Mouse (Mus musculus) layer of hippocampus, postnatal 36 days (tissue): ENCODE results near the gene Fgb. TPM values are rescaled to one million over a fixed set of nuclear protein-coding genes. Genes with fewer than 3 reads are reported as not detected.

Experiments used
- DNase-seq, 2 experiments: peaks; one replicate each; pipeline ENCODE4 v3.0.0; 2022
- total RNA-seq, 2 experiments: library from RNA; stranded (reverse); gene quantifications; 2 replicates each; pipeline ENCODE4 v1.2.3; 2021

Fgb gene
- total RNA-seq, 2 experiments from 2014 or later = not detected

GRCm38 (mm10) chr3:83027546-83028251 lies 22.0 kb downstream of the Fgb start:
- peak in 1 of 2 experiments; percentile 7 for DNase-seq

DNA sequence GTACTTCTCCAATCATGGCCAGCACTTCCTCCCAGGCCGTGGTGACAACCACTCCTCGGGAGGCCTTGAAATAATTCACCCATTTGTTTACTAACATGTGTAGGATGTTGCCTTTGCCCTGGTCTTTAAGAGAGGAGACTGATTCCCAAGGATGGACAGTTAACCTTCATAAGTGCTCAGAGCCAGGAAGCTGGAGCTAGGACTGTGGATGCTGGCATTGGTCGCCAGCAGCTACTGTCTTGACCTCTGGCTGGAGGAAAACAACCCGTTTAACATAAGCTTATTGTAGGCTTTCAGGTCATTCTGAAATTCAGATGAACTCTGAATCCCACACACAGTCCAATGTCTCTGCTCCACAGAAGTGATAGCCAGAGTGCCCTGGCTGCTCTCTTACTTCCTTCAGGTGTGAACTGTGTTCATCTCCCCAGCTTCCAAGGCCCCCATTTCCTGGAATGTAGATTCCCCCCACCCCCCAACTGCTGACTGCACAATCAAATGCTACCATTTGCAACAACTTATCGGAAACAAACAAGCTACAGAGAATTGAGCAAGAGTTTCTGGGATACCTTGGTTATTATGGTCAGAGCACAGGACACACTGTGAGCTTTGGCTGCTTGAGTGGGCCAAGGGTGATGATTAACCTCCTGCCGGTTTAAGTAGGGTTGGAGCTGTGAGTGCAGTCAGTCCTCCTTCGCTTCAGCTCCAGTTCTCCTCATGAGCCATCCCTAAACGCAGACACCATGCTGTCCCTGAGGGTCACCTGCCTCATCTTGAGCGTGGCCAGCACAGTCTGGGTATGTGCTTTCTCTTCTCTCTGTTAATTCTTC lies 24.0 kb downstream of the Fgb start, which contains the start of gene Fga:
Gene Fga (plus strand): TSS at position 602 of the 827 bp plus-strand sequence.
- no peak for DNase-seq

DNA sequence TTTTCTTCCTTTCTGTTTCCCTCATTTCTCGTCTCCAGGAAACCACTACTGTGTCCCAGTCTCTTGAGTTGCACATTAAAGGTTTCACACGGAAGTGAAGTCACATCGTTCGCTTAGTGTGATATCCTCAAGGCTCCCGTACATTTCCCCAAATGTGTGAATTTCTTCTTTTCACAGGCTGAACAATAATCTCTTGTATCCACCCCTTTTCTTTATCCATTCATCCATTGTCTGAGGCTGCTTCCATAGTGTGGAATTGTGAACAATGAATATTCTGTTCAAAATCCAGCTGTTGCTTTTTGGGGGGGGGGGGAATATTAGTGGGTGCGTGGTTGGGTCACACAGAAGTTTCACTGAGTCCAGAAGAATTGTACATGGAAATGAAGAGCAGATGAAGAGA lies 24.6 kb downstream of the Fgb start:
- no peak for DNase-seq

DNA sequence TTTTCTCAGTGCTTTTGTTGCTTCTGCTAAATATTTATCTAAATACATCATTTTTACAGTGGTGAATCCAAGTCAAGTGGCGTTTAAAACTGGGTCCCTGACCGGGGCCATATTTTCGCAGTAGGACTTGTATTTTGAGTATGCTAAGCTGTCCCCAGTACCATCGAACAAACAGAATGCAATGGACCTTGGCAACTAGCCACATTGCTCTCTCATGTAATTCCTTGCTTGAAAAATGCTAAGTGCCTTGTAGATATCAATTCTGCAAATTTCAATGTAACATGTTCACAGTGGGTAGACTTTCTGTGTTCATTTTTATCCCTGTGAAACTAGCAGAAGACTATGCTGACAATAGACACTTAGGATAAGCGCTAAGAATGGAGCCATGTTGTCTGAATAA lies 28.5 kb downstream of the Fgb start:
- no peak for DNase-seq

GRCm38 (mm10) chr3:83020387-83020786 lies 29.3 kb downstream of the Fgb start:
- DNase-seq = no peak

- DNase-seq = no peak
Measured at GRCm38 (mm10) chr3:83016236-83016635, 33.4 kb downstream of the Fgb start.

GRCm38 (mm10) chr3:83013951-83014350 lies 35.7 kb downstream of the Fgb start:
- no peak for DNase-seq

GRCm38 (mm10) chr3:83012636-83013035 lies 37.0 kb downstream of the Fgb start:
- no peak for DNase-seq

- DNase-seq = no peak
Measured at GRCm38 (mm10) chr3:83011565-83011964, 38.1 kb downstream of the Fgb start.

- no peak for DNase-seq
Measured at GRCm38 (mm10) chr3:83011136-83011535, 38.5 kb downstream of the Fgb start.

GRCm38 (mm10) chr3:83010291-83010690 lies 39.4 kb downstream of the Fgb start:
- no peak for DNase-seq

GRCm38 (mm10) chr3:83007557-83007956 lies 42.1 kb downstream of the Fgb start, which contains the start of gene Fgg:
Fgg (plus strand) TSS chr3:83007724.
- DNase-seq = no peak

- DNase-seq = no peak
Measured at GRCm38 (mm10) chr3:83004801-83005200, 44.9 kb downstream of the Fgb start.

GRCm38 (mm10) chr3:83003068-83003467 lies 46.6 kb downstream of the Fgb start:
- no peak for DNase-seq

GRCm38 (mm10) chr3:83002191-83002590 lies 47.5 kb downstream of the Fgb start:
- peak in 1 of 2 experiments; percentile 30 for DNase-seq

DNA sequence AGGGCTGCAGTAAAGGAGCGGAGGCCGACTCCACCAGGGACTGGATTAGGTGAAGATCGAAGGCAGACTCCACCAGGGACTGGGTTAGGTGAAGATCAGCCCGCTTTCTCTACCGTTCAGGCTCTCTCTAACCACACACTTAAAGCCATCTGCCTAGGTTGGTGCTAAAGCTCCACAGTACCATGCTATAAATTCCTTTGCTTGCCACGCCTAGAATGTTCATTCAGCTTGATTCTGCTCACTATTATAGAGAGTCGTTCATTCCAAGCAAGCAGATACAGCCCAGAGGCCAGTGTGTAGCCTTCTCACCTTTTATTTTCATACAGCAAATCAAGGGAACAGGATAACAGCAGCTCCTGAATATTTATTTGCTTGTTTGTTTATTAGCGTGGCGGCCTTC lies 49.7 kb downstream of the Fgb start:
- DNase-seq = no peak

- peak; percentile 12 to 48 for DNase-seq
Measured at GRCm38 (mm10) chr3:82998772-82999463, 50.7 kb downstream of the Fgb start.

- DNase-seq = no peak
Measured at GRCm38 (mm10) chr3:82996656-82997055, 53.0 kb downstream of the Fgb start.

DNA sequence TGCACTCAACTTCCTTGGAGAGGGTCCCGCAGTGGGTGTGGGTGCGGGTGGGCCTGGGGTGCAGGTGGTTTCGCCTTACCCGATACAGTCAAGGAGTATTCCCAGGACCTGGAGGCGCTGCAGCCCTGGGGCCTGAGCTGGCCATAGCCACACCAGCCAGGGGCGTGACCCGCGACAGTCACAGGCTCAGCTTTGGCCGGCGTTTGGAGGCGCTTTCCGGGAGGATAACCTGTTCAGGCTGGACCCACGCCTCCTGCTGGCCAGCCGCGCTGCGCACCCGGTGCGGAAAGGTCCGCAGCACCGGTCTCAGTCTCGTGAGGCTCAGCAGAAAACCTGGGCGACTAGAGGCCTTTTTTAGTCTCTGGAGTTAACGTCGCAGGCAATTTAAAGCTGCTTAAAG lies 54.3 kb downstream of the Fgb start:
- DNase-seq = no peak

DNA sequence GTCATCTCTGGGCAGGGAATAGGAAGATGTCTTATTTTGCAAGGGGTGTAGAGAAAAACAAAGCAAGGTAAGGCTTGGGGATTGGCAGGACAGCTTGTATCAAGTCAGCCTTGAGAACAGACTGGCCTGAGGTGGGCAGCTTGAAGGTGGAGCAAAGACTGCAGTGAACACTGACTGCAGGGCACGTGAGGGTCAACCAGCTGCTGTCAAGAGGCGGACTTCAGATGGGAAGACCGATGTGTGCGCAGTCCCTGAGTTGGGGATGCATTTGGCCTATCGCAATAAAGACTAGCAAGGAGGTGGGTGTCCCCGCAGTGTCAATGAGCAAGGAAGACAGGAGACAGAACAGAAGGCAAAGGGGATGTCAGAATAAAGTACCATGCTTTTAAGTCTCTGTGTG lies 56.7 kb downstream of the Fgb start:
- DNase-seq = no peak

DNA sequence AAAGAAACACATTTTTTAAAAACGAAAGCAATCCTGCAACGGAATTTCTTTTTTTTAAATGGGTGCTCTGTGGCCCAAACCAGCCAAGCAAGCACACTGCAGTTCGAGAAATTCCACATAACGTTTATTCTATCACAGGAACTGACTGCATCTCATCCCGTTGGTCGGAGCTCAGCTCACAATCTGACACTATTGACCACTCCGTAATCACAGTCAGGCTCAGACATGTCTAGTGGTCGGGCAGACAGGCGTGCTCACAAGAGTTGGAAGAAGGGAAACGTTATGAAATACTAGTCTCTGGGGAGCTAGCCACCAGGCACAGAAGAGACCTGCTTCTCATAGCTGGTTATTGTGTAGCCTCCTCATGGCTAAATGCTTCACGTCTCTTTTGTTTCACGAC lies 57.7 kb downstream of the Fgb start:
- no peak for DNase-seq
